Mouse (Mus musculus): ENCODE measurements around the gene Siah2. TPM values are rescaled to one million over a fixed set of nuclear protein-coding genes. Genes with fewer than 3 reads are reported as not detected.
A peak's percentile ranks its signal among the peaks of the same experiment; 100 is the strongest.

Gene Siah2
- total RNA-seq, 2 experiments from 2014 or later, result 17.2 to 22.0 TPM

GRCm38 (mm10) chr3:58653907-58654306 lies 38.3 kb downstream of the Siah2 start:
- no peak for DNase-seq (ENCODE audit: extremely low spot score in 1 of 2, low spot score in 2 of 2)
- Histone ChIP-seq H3K27ac (no peak overlapping the region), H3K4me3 (no peak overlapping the region)
- intact Hi-C loops (cut with DNase I), result loop anchor here (2.0 kb wide), 1 partner anchor 405 kb away; no protein-coding TSS in a partner anchor
- peak; percentile 35 for TF ChIP-seq CTCF (IDR thresholded peaks at IDR 0.05)

GRCm38 (mm10) chr3:58650328-58650727 lies 41.9 kb downstream of the Siah2 start:
- intact Hi-C loops (cut with DNase I), result no loop called here
- TF ChIP-seq CTCF (IDR thresholded peaks at IDR 0.05), result no peak
- Histone ChIP-seq H3K4me3 (no peak overlapping the region), H3K27ac (no peak overlapping the region)
- DNase-seq (ENCODE audit: extremely low spot score in 1 of 2, low spot score in 2 of 2), result no peak

DNA sequence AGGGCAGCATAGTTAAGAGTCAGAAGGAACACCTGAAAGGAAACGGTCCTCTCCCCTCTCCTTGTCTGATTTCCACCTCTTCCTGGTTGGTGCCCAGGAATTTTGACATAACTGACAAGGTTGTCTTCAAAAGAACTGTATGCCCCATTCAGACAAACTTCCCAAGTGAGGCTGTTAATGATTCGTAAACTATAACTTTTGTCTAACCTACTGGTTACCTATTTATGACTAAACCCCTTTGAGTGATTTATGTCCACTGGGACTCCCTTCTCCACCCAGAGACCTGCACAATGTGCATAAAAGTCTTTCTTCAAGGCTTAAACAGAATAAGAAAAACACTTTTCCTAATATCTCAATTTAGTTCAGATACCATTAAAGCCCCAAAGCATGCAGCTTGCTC lies 45.0 kb downstream of the Siah2 start:
- no peak for DNase-seq (ENCODE audit: extremely low spot score in 1 of 2, low spot score in 2 of 2)
- intact Hi-C loops (cut with DNase I), result no loop called here
- TF ChIP-seq CTCF (IDR thresholded peaks at IDR 0.05), result no peak
- H3K27ac ChIP-seq, result no peak overlapping the region
- H3K4me3 ChIP-seq, result no peak overlapping the region

DNA sequence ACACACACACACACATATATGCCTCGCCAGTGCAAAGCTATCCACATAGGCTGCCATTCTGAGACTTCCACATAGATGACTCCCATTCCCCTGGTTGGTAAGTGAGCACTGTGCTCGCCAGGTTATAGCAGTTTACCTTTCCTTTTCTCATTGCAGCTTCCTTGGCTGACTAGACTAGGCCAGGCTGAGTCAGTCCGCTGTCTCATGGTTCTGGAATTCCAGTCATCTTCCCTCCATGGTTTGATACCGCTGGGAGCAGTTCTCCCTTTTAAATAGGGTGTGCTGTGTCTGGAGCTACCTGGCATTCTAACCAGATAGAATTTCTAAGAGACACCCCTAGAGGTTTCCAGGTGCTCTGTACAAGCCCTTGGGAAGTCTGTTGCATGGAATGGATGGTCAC lies 46.0 kb downstream of the Siah2 start:
- H3K27ac ChIP-seq, result no peak overlapping the region
- no peak for TF ChIP-seq CTCF (IDR thresholded peaks at IDR 0.05)
- H3K4me3 ChIP-seq, result no peak overlapping the region
- no peak for DNase-seq (ENCODE audit: extremely low spot score in 1 of 2, low spot score in 2 of 2)
- intact Hi-C loops (cut with DNase I), result no loop called here

GRCm38 (mm10) chr3:58636406-58637295 lies 55.5 kb downstream of the Siah2 start, which contains the start of gene Erich6:
Erich6 (minus strand) TSS chr3:58637207.
- Histone ChIP-seq H3K4me3 (peak within 1 kb of the TSS; percentile 65), H3K27ac (peak within 1 kb of the TSS; percentile 2; the same call in 1 of the 2 replicates)
- no peak for TF ChIP-seq CTCF (IDR thresholded peaks at IDR 0.05)
- intact Hi-C loops (cut with DNase I), result no loop called here
- peak; percentile 14 to 30 for DNase-seq (ENCODE audit: extremely low spot score in 1 of 2, low spot score in 2 of 2)

- Histone ChIP-seq H3K4me3 (no peak overlapping the region), H3K27ac (no peak overlapping the region)
- no peak for DNase-seq (ENCODE audit: extremely low spot score in 1 of 2, low spot score in 2 of 2)
- TF ChIP-seq CTCF (IDR thresholded peaks at IDR 0.05), result no peak
- intact Hi-C loops (cut with DNase I), result no loop called here
Observed at GRCm38 (mm10) chr3:58631693-58632092, 60.5 kb downstream of the Siah2 start.

- DNase-seq (ENCODE audit: extremely low spot score in 1 of 2, low spot score in 2 of 2), result no peak
- intact Hi-C loops (cut with DNase I), result no loop called here
- Histone ChIP-seq H3K4me3 (no peak overlapping the region), H3K27ac (no peak overlapping the region)
- TF ChIP-seq CTCF (IDR thresholded peaks at IDR 0.05), result no peak
Observed at GRCm38 (mm10) chr3:58624981-58625380, 67.2 kb downstream of the Siah2 start.

Other genes starting within 250 kb of the Siah2 start
- 10 to 100 TPM; 40.5 to 43.3 TPM for gene Eif2a, start 166.6 kb downstream of the Siah2 start, total RNA-seq (2021)
- gene Serp1, start 166.5 kb downstream of the Siah2 start, total RNA-seq (2021), result 10 to 100 TPM; 20.0 to 21.0 TPM
- gene Selenot, start 115.8 kb downstream of the Siah2 start, total RNA-seq (2021), result 100 to 1,000 TPM; 140 to 144 TPM
- 1 to 10 TPM; 1.4 to 1.7 TPM for gene Erich6, start 55.2 kb downstream of the Siah2 start, total RNA-seq (2021)
- 1 to 10 TPM; 2.6 to 2.8 TPM for gene Mindy4b-ps, start 129.9 kb upstream of the Siah2 start, total RNA-seq (2021)
- 1 to 10 TPM in 1 of 2 experiments, under 1 TPM in 1; 0.68 to 1.4 TPM for gene Clrn1, start 192.9 kb upstream of the Siah2 start, total RNA-seq (2021)